Comparison of ENCODE assay signal across 23 mouse cellular contexts in the genomic region with DNA sequence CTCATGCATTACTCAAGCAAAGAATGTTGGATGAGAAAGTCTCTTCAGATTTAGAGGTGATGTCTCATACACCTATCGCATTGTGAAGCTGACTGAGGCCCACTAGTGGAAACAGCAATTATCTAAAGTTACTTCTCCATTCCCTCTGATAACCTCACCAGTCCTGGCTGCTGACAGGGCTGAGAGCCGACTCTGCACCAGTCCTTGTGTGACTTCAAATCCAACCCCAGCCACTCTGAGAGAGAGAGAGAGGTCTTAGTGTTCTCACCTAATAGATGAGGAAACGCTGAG.
DNase-seq lines count a peak whose midpoint lies in the region; ATAC-seq and TF ChIP-seq lines count a peak whose summit lies in the region.
"Had no signal": no experiment of that assay in that cellular context is flagged by ENCODE, and none has a peak within 500 bp of the region (broad histone marks: within the 10 kb centered on the region; RNA-seq: fewer than 3 reads in every experiment).

No protein-coding gene starts in this region.

- WGBS in intestine, postnatal 0 days: 29% methylated on average over 3 of the region's 3 CpGs
- 22% methylated on average over 3 of the region's 3 CpGs for WGBS in intestine, embryonic 16.5 days

- H3K4me3 ChIP-seq in intestine, postnatal 0 days (ENCODE audit: low read depth, low read length): no peak overlapping the region
- H3K4me3 ChIP-seq in intestine, embryonic 16.5 days (ENCODE audit: low read length): no peak overlapping the region
- H3K4me3 ChIP-seq: embryonic facial prominence, embryonic 13.5 days; erythroblast, embryonic 14.5 days; forebrain, embryonic 12.5 days; heart, embryonic 15.5 days; limb, embryonic 12.5 days; midbrain, embryonic 10.5 days; neural tube, embryonic 15.5 days had no signal

- H3K9ac ChIP-seq in intestine, postnatal 0 days (ENCODE audit: low read depth, low read length): no peak overlapping the region
- H3K9ac ChIP-seq in intestine, embryonic 16.5 days (ENCODE audit: low read depth, low read length): no peak overlapping the region
- H3K9ac ChIP-seq: embryonic facial prominence, embryonic 13.5 days; forebrain, embryonic 12.5 days; heart, embryonic 15.5 days; limb, embryonic 12.5 days; liver, postnatal 0 days; neural tube, embryonic 15.5 days had no signal

- H3K4me2 ChIP-seq in intestine, postnatal 0 days (replicated peaks; ENCODE audit: low read depth): no peak overlapping the region
- no peak overlapping the region for H3K4me2 ChIP-seq in intestine, embryonic 16.5 days (ENCODE audit: low read depth, low read length)
- H3K4me2 ChIP-seq: embryonic facial prominence, embryonic 13.5 days; forebrain, embryonic 12.5 days; heart, embryonic 15.5 days; limb, embryonic 12.5 days; liver, embryonic 11.5 days; neural tube, embryonic 15.5 days had no signal

- ATAC-seq in intestine, postnatal 0 days: no peak
- ATAC-seq in intestine, embryonic 16.5 days: no peak
- ATAC-seq: liver, postnatal 0 days; lung, postnatal 0 days had no signal

- H3K27me3 ChIP-seq in intestine, postnatal 0 days (replicated peaks; ENCODE audit: control insufficient read depth, insufficient read depth, low read length): no peaks in the 10 kb centered on the region
- no peaks in the 10 kb centered on the region for H3K27me3 ChIP-seq in intestine, embryonic 16.5 days (replicated peaks; ENCODE audit: control insufficient read depth, insufficient read depth, low read length)
- H3K27me3 ChIP-seq: embryonic facial prominence, embryonic 13.5 days; forebrain, embryonic 12.5 days; neural tube, embryonic 15.5 days had no signal

- H3K9me3 ChIP-seq in intestine, postnatal 0 days (ENCODE audit: control insufficient read depth): no peaks in the 10 kb centered on the region
- H3K9me3 ChIP-seq in intestine, embryonic 16.5 days (ENCODE audit: control insufficient read depth, low read length): no peaks in the 10 kb centered on the region
- H3K9me3 ChIP-seq: embryonic facial prominence, embryonic 13.5 days; forebrain, embryonic 12.5 days; heart, embryonic 15.5 days; limb, embryonic 12.5 days; midbrain, embryonic 10.5 days; neural tube, embryonic 15.5 days had no signal

- no peaks in the 10 kb centered on the region for H3K36me3 ChIP-seq in intestine, postnatal 0 days (ENCODE audit: control insufficient read depth, insufficient read depth)
- no peaks in the 10 kb centered on the region for H3K36me3 ChIP-seq in intestine, embryonic 16.5 days (ENCODE audit: control insufficient read depth, insufficient read depth, low read length)
- H3K36me3 ChIP-seq: embryonic facial prominence, embryonic 13.5 days; forebrain, embryonic 12.5 days; heart, embryonic 15.5 days; limb, embryonic 12.5 days; midbrain, embryonic 10.5 days; neural tube, embryonic 15.5 days had no signal

- peak; percentile 26 to 39 for DNase-seq in cerebellum, postnatal 10 days
- no peak for DNase-seq in cerebellum, adult 8-10 months
- peak; percentile 19 for DNase-seq in A20 (ENCODE audit: low read depth, low spot score)
- peak; percentile 57 for DNase-seq in brain, adult 2 months (ENCODE audit: low read depth, low spot score)
- DNase-seq in right cerebral cortex, postnatal 10 days (ENCODE audit: low spot score in 2 of 2): no peak
- DNase-seq: adrenal gland, postnatal 14 days; B cell, adult 2 months; gastrocnemius, postnatal 36 days; heart, postnatal 4 days; kidney, adult 18-20 months; liver, postnatal 0 days; right cerebral cortex, adult 18-20 months had no signal

- H3K4me1 ChIP-seq in intestine, postnatal 0 days (replicated peaks; ENCODE audit: control insufficient read depth, insufficient read depth, low read length): no peaks in the 10 kb centered on the region
- no peaks in the 10 kb centered on the region for H3K4me1 ChIP-seq in intestine, embryonic 16.5 days (ENCODE audit: control insufficient read depth, insufficient read depth, low read length)
- H3K4me1 ChIP-seq: embryonic facial prominence, embryonic 13.5 days; heart, embryonic 15.5 days had no signal

- H3K27ac ChIP-seq in intestine, postnatal 0 days (ENCODE audit: low read depth, low read length): no peak overlapping the region
- H3K27ac ChIP-seq in intestine, embryonic 16.5 days (ENCODE audit: low read length): no peak overlapping the region
- H3K27ac ChIP-seq: embryonic facial prominence, embryonic 13.5 days; forebrain, embryonic 12.5 days; heart, embryonic 15.5 days; limb, embryonic 12.5 days; midbrain, embryonic 10.5 days; neural tube, embryonic 15.5 days had no signal

- TF ChIP-seq CTCF in intestine, postnatal 0 days (IDR thresholded peaks at IDR 0.05; ENCODE audit: low read depth): peak; percentile 26; the same call in 1 of the 2 replicates

Comparison
In these comparisons a context has a peak if more than half of its experiments do, and no peak if none do; other contexts are left out.
1. DNase-seq: peak in cerebellum, postnatal 10 days (2 of 2), A20 (single experiment) and brain, adult 2 months (single experiment); none in cerebellum, adult 8-10 months (single experiment) and right cerebral cortex, postnatal 10 days (0 of 2).